Mouse (Mus musculus): ENCODE data around the gene Lrp3. TPM values are rescaled to one million over a fixed set of nuclear protein-coding genes. Genes with fewer than 3 reads are reported as not detected.

The Lrp3 gene
- polyA plus RNA-seq, 1 experiment = 6.4 TPM

DNA sequence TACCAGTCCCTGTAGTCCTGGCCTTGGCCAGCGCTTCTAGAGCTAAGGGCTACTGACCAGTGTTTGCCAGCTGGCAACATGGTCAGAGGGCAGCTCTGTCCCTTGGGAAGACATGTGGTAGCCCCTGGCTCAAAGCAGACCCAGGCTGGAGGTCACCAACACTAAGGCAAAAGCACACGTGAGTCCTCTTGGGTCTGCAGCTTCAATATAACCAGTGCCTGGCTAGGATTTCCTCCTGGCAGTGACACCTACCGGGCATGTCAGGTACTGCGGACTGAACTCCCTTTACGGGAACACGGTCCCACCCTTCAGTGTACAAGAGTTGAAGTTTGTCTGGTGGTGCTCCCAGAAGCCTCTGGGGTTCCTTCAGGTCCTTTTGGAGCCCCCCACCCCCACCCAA, 46.0 kb downstream of the Lrp3 start:
- Histone ChIP-seq H3K4me1 (ENCODE audit: control insufficient read depth, insufficient read depth, low read length) (no peaks in the 10 kb centered on the region), H3K4me3 (ENCODE audit: insufficient read depth, low read length) (no peak overlapping the region), H3K27ac (ENCODE audit: insufficient read depth, low read length) (no peak overlapping the region)
- TF ChIP-seq POLR2A (IDR thresholded peaks at IDR 0.05; ENCODE audit: low read depth, low read length) (no peak), CTCF (IDR thresholded peaks at IDR 0.05; ENCODE audit: borderline replicate concordance, insufficient read depth, low read length) (peak; percentile 83)

GRCm38 (mm10) chr7:35167925-35168324, 47.4 kb downstream of the Lrp3 start:
- TF ChIP-seq POLR2A (IDR thresholded peaks at IDR 0.05; ENCODE audit: low read depth, low read length) = no peak
- TF ChIP-seq CTCF (IDR thresholded peaks at IDR 0.05; ENCODE audit: borderline replicate concordance, insufficient read depth, low read length) = no peak
- Histone ChIP-seq H3K4me3 (ENCODE audit: insufficient read depth, low read length) (no peak overlapping the region), H3K27ac (ENCODE audit: insufficient read depth, low read length) (no peak overlapping the region), H3K4me1 (ENCODE audit: control insufficient read depth, insufficient read depth, low read length) (no peaks in the 10 kb centered on the region)

DNA sequence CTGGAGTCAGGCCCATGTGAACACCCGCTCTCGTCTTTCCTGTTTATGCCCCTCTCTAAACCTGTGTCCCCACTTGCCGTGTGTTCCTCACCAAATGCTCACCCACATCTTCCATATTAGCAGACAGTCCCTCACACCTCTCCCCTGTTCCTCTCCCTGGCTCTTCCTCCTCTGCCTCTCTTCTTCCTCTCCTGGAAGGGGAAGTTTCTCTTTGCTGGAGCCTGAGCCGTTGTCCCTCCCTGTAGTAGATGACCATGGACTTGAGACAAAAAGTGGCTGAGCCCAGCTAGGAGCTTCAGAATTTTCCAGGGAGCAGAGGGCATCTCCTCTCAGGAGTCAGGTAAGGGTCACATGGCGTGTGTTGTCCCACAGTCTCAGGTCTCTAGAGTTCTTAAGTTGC, 48.3 kb downstream of the Lrp3 start:
- Histone ChIP-seq H3K27ac (ENCODE audit: insufficient read depth, low read length) (no peak overlapping the region), H3K4me1 (ENCODE audit: control insufficient read depth, insufficient read depth, low read length) (no peaks in the 10 kb centered on the region), H3K4me3 (ENCODE audit: insufficient read depth, low read length) (no peak overlapping the region)
- no peak for TF ChIP-seq CTCF (IDR thresholded peaks at IDR 0.05; ENCODE audit: borderline replicate concordance, insufficient read depth, low read length)
- no peak for TF ChIP-seq POLR2A (IDR thresholded peaks at IDR 0.05; ENCODE audit: low read depth, low read length)

DNA sequence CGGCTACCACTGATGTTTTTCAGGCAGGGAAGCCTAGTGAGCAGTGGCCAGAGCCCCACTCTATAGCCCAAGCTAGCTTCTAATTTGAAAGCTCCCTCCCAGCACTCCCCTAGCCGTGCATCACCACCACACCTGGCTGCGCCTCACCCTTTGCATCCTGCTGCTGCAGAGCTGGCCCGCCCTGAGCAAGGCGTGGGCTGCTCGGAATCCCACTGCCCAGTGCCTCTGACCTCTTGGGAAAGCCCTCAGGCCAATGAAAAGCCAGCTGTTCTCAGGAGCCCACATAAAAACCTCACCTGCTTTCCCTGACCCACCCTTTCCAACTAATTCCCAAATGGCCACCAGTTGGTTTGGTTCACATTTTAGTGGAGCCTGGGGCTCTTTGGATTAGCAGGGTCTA, 51.2 kb downstream of the Lrp3 start:
- Histone ChIP-seq H3K27ac (ENCODE audit: insufficient read depth, low read length) (no peak overlapping the region), H3K4me3 (ENCODE audit: insufficient read depth, low read length) (no peak overlapping the region), H3K4me1 (ENCODE audit: control insufficient read depth, insufficient read depth, low read length) (no peaks in the 10 kb centered on the region)
- TF ChIP-seq POLR2A (IDR thresholded peaks at IDR 0.05; ENCODE audit: low read depth, low read length) (no peak), CTCF (IDR thresholded peaks at IDR 0.05; ENCODE audit: borderline replicate concordance, insufficient read depth, low read length) (no peak)

- TF ChIP-seq POLR2A (IDR thresholded peaks at IDR 0.05; ENCODE audit: low read depth, low read length) = no peak
- TF ChIP-seq CTCF (IDR thresholded peaks at IDR 0.05; ENCODE audit: borderline replicate concordance, insufficient read depth, low read length) = no peak
- Histone ChIP-seq H3K27ac (ENCODE audit: insufficient read depth, low read length) (no peak overlapping the region), H3K4me1 (ENCODE audit: control insufficient read depth, insufficient read depth, low read length) (no peaks in the 10 kb centered on the region), H3K4me3 (ENCODE audit: insufficient read depth, low read length) (no peak overlapping the region)
Observed at GRCm38 (mm10) chr7:35163600-35163999, 51.7 kb downstream of the Lrp3 start.

DNA sequence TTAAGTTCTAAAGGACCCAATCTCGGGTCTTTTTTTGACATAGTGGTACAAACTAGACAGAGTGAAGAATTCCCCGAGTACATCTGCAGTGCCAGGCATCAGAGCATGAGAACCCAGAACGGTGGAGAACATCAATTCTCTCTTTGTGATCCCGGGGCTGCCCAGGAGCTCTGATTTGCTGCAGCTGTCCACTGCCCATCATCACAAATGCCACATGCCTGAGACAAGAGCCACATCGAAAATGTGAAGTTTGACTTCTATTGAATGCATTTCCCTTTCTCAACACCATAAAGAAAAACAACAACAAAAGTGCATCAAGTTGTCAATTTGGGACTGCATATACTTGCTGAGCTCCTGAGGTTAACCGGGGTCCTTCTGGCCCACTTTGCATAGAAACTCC, 52.9 kb downstream of the Lrp3 start:
- no peaks in the 10 kb centered on the region for H3K4me1 ChIP-seq (ENCODE audit: control insufficient read depth, insufficient read depth, low read length)
- H3K27ac ChIP-seq (ENCODE audit: insufficient read depth, low read length) = no peak overlapping the region
- H3K4me3 ChIP-seq (ENCODE audit: insufficient read depth, low read length) = no peak overlapping the region
- TF ChIP-seq CTCF (IDR thresholded peaks at IDR 0.05; ENCODE audit: borderline replicate concordance, insufficient read depth, low read length) (no peak), POLR2A (IDR thresholded peaks at IDR 0.05; ENCODE audit: low read depth, low read length) (no peak)

GRCm38 (mm10) chr7:35157512-35157911, 57.8 kb downstream of the Lrp3 start:
- no peaks in the 10 kb centered on the region; the same call in 1 of the 2 replicates for H3K4me1 ChIP-seq (ENCODE audit: control insufficient read depth, insufficient read depth, low read length)
- no peak overlapping the region for H3K27ac ChIP-seq (ENCODE audit: insufficient read depth, low read length)
- TF ChIP-seq CTCF (IDR thresholded peaks at IDR 0.05; ENCODE audit: borderline replicate concordance, insufficient read depth, low read length) (no peak), POLR2A (IDR thresholded peaks at IDR 0.05; ENCODE audit: low read depth, low read length) (no peak)
- H3K4me3 ChIP-seq (ENCODE audit: insufficient read depth, low read length) = no peak overlapping the region

- Histone ChIP-seq H3K4me1 (ENCODE audit: control insufficient read depth, insufficient read depth, low read length) (no peaks in the 10 kb centered on the region; the same call in 1 of the 2 replicates), H3K27ac (ENCODE audit: insufficient read depth, low read length) (no peak overlapping the region), H3K4me3 (ENCODE audit: insufficient read depth, low read length) (no peak overlapping the region)
- no peak for TF ChIP-seq POLR2A (IDR thresholded peaks at IDR 0.05; ENCODE audit: low read depth, low read length)
- no peak for TF ChIP-seq CTCF (IDR thresholded peaks at IDR 0.05; ENCODE audit: borderline replicate concordance, insufficient read depth, low read length)
Observed at GRCm38 (mm10) chr7:35156561-35157477, 58.5 kb downstream of the Lrp3 start.

- Histone ChIP-seq H3K27ac (ENCODE audit: insufficient read depth, low read length) (no peak overlapping the region), H3K4me3 (ENCODE audit: insufficient read depth, low read length) (no peak overlapping the region)
- TF ChIP-seq POLR2A (IDR thresholded peaks at IDR 0.05; ENCODE audit: low read depth, low read length) (no peak), CTCF (IDR thresholded peaks at IDR 0.05; ENCODE audit: borderline replicate concordance, insufficient read depth, low read length) (no peak)
Observed at GRCm38 (mm10) chr7:35154449-35154848, 60.8 kb downstream of the Lrp3 start.

DNA sequence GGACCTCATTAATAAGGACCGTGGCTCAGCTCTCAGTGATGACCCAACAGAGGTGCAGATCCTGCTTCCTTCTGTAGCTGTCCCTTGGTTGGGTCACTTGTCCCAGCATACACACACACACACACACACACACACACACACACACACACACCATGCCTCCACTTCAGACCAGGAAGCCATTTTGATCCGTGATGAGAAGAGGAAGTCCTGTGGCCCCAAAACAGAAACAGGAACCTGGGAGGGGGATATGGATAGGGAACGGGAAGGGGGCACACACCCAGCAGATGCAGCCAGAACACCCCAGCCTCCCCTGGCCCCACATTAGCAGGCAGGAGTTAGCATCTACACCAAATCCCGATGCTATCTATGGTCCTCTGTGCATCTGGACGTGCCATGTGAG, 64.4 kb downstream of the Lrp3 start:
- no peak for TF ChIP-seq POLR2A (IDR thresholded peaks at IDR 0.05; ENCODE audit: low read depth, low read length)
- no peak for TF ChIP-seq CTCF (IDR thresholded peaks at IDR 0.05; ENCODE audit: borderline replicate concordance, insufficient read depth, low read length)
- Histone ChIP-seq H3K27ac (ENCODE audit: insufficient read depth, low read length) (no peak overlapping the region), H3K4me3 (ENCODE audit: insufficient read depth, low read length) (no peak overlapping the region), H3K4me1 (ENCODE audit: control insufficient read depth, insufficient read depth, low read length) (no peaks in the 10 kb centered on the region; the same call in 1 of the 2 replicates)

More at GRCm38 (mm10) chr7:35154449-35154848, 60.8 kb downstream of the Lrp3 start:
- H3K4me1 ChIP-seq (ENCODE audit: control insufficient read depth, insufficient read depth, low read length) = no peaks in the 10 kb centered on the region; the same call in 1 of the 2 replicates

Other genes starting within 250 kb of the Lrp3 start
- gene Cebpg, start 158.9 kb downstream of the Lrp3 start, polyA plus RNA-seq (2011; ENCODE audit: insufficient read length, low read depth, missing spikeins) = 37.7 and 54.7 TPM in 2 replicates
- gene Cebpa, start 96.2 kb downstream of the Lrp3 start, polyA plus RNA-seq (2011; ENCODE audit: insufficient read length, low read depth, missing spikeins) = 1.8 and 5.1 TPM in 2 replicates
- not detected in 2 replicates for gene Slc7a10, start 29.1 kb downstream of the Lrp3 start, polyA plus RNA-seq (2011; ENCODE audit: insufficient read length, low read depth, missing spikeins)
- gene Gpatch1, start 102.9 kb upstream of the Lrp3 start, polyA plus RNA-seq (2011; ENCODE audit: insufficient read length, low read depth, missing spikeins) = 7.6 and 9.8 TPM in 2 replicates
- 0.32 and 0.39 TPM in 2 replicates for gene Rhpn2, start 118.7 kb upstream of the Lrp3 start, polyA plus RNA-seq (2011; ENCODE audit: insufficient read length, low read depth, missing spikeins)
- 6.8 and 6.9 TPM in 2 replicates for gene Faap24, start 181.3 kb upstream of the Lrp3 start, polyA plus RNA-seq (2011; ENCODE audit: insufficient read length, low read depth, missing spikeins)
- gene Cep89, start 181.5 kb upstream of the Lrp3 start, polyA plus RNA-seq (2011; ENCODE audit: insufficient read length, low read depth, missing spikeins) = 19.4 and 22.9 TPM in 2 replicates
- gene Slc7a9, start 233.3 kb upstream of the Lrp3 start, polyA plus RNA-seq (2011; ENCODE audit: insufficient read length, low read depth, missing spikeins) = not detected in 2 replicates

Data from embryonic fibroblast, embryonic 13.5 days (primary cell).